Mouse (Mus musculus) midbrain, postnatal 0 days (tissue): ENCODE results near the gene Tbx19. TPM values are rescaled to one million over a fixed set of nuclear protein-coding genes. Genes with fewer than 3 reads are reported as not detected.
A peak's percentile ranks its signal among the peaks of the same experiment; 100 is the strongest.

Source experiments
- ATAC-seq: fragments of 200-750 bp; cut with Nextera tagmentation; 2 replicates; pipeline ENCODE4 v1.8.0; 2017; ENCODE audit warnings: moderate number of reproducible peaks, mild to moderate bottlenecking, moderate TSS enrichment, moderate library complexity; ENCODE audit not compliant: low FRiP score
- DNase-seq: peaks from one replicate; pipeline ENCODE4 v3.0.0-alpha.2; 2015; ENCODE audit warnings: low spot score
- H3K27ac ChIP-seq: fragments of 300-500 bp; sonication (generic); 2 replicates; pipeline ENCODE4 v1.5.1; 2014; ENCODE audit warnings: low read depth, mild to moderate bottlenecking, low read length, mixed read lengths
- H3K27me3 ChIP-seq: fragments of 300-500 bp; sonication (generic); 2 replicates; pipeline ENCODE4 v1.6.1; 2014; ENCODE audit warnings: low read length, control low read depth, mixed read lengths; ENCODE audit not compliant: insufficient read depth
- H3K36me3 ChIP-seq: fragments of 300-500 bp; sonication (generic); 2 replicates; pipeline ENCODE4 v1.6.1; 2014; ENCODE audit warnings: low read length, control low read depth, mixed read lengths; ENCODE audit not compliant: insufficient read depth
- H3K4me1 ChIP-seq: fragments of 300-500 bp; sonication (generic); 2 replicates; pipeline ENCODE4 v1.6.1; 2014; ENCODE audit warnings: mild to moderate bottlenecking, control low read depth, antibody characterized with exemption, low read length, mixed read lengths; ENCODE audit not compliant: insufficient read depth
- H3K4me2 ChIP-seq: fragments of 300-500 bp; sonication (generic); 2 replicates; pipeline ENCODE4 v1.6.1; 2014; ENCODE audit warnings: low read depth, mild to moderate bottlenecking, low read length, mixed read lengths; ENCODE audit not compliant: poor library complexity, severe bottlenecking
- H3K4me3 ChIP-seq: fragments of 300-500 bp; sonication (generic); 2 replicates; pipeline ENCODE4 v1.5.1; 2014; ENCODE audit warnings: low read depth, mild to moderate bottlenecking, low read length, moderate library complexity
- H3K9ac ChIP-seq: fragments of 300-500 bp; sonication (generic); replicated peaks from 2 replicates; pipeline ENCODE4 v1.6.1; 2014; ENCODE audit warnings: mild to moderate bottlenecking, low read length, moderate library complexity, mixed read lengths; ENCODE audit not compliant: poor library complexity, severe bottlenecking
- H3K9me3 ChIP-seq: fragments of 300-500 bp; sonication (generic); 2 replicates; pipeline ENCODE4 v1.6.1; 2016; ENCODE audit warnings: low read length, control low read depth
- CTCF ChIP-seq: IDR thresholded peaks from 2 replicates; pipeline ENCODE4 v1.5.1; 2016; ENCODE audit warnings: antibody characterized with exemption, mild to moderate bottlenecking
- WGBS: fragments of 180-500 bp; shearing (Covaris S2); extraction: QIAGEN DNeasy Blood & Tissue Kit; methylation state at CpG from one replicate; pipeline ENCODE4 v1.1.7; 2014; 5-methylcytosine and 5-hydroxymethylcytosine counted together
- polyA plus RNA-seq: library from polyadenylated mRNA; unstranded; fragments of >200 nt; fragmentation: Nextera tagmentation; extraction: Ambion mirVana; gene quantifications from 2 replicates; pipeline ENCODE4 v1.2.1, GENCODE M21; 2015
- total RNA-seq: library from RNA; depleted of rRNA; stranded (reverse); fragments of >200 nt; gene quantifications from 2 replicates; pipeline ENCODE4 v1.2.3, GENCODE M21; 2014

Tbx19 gene
- total and polyA plus RNA-seq, 2 experiments from 2014 or later: 0.26 TPM; not detected in 1

GRCm38 (mm10) chr1:165106011-165106385 lies 54.6 kb downstream of the Tbx19 start:
- Histone ChIP-seq H3K4me3 (no peak overlapping the region), H3K4me2 (no peak overlapping the region), H3K9me3 (no peaks in the 10 kb centered on the region), H3K9ac (no peak overlapping the region), H3K27me3 (no peaks in the 10 kb centered on the region), H3K27ac (0 out of 2 replicates have a peak overlapping the region, but pooled peaks have one; percentile 18), H3K36me3 (no peaks in the 10 kb centered on the region), H3K4me1 (no peaks in the 10 kb centered on the region)
- TF ChIP-seq CTCF: no peak
- ATAC-seq (no peak), DNase-seq (no peak)
- 36% methylated on average over 2 of the region's 2 CpGs for WGBS

DNA sequence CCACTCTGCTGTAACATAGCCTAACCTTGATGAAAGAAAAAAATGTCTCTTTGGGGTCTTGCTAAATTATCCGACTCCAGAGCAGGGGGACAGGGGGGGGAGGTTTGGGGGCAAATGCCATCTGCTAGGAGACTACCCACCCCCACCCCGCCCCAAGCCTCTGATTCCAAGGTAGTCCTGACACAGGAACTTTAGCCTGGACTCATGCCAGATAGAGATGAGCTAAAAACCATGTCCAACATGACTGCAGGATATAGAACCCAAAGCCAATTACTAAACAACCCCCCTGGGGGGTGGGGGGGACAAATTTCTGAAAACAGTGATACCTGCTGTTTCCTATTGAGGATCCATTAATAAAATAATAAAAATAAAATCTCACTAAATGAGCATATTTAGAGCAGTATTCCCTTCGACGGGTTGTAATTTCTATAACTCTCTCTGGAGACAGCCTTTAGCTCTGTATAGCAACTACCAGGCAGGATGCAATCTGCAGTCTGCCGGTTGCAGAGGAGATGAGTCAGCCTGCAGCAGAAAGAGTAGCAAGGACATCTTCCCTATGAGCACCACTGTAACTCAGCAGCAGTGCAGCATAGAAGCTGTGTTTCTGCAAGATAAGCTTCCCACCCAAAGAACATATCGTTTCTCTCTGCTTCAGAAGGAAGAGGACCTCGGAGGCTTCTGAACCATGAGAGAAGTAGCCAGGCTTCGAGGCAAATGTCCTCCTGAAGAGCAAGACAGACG lies 55.1 kb downstream of the Tbx19 start:
- H3K36me3 ChIP-seq: no peaks in the 10 kb centered on the region

DNA sequence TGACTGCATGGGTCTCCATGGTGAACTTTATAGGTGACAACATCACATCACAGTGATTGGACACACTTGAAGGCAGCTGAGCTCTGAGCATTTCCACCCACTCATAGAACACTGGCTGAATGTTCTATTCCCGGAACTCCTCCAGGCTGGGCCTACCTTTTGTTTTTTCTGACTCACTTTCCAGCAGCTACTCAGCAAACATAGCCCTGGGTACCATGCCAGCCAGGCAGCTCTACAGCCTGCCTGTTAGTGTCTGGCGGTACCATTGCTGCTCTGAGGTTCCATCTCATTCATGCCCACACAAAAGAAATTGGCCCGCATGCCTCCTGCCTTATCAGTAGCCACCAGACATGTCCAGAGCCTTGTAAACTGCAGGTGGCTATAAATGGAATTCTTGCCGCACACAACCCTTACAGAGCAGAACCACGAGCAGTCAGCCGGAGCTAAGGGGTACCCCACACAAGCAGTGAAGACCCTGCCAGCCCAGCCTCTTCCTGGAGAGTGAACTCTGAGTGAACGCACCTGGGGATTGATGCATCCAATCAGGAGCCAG lies 55.8 kb downstream of the Tbx19 start:
- TF ChIP-seq CTCF: no peak
- Histone ChIP-seq H3K4me1 (no peaks in the 10 kb centered on the region), H3K4me3 (no peak overlapping the region), H3K27me3 (no peaks in the 10 kb centered on the region), H3K27ac (no peak overlapping the region), H3K9me3 (no peaks in the 10 kb centered on the region), H3K9ac (no peak overlapping the region), H3K36me3 (no peaks in the 10 kb centered on the region), H3K4me2 (no peak overlapping the region)
- DNase-seq: no peak
- 49% methylated on average over 7 of the region's 7 CpGs for WGBS
- peak; percentile 43; the same call in 1 of the 2 replicates for ATAC-seq

More for the DNA sequence above, 55.1 kb downstream of the Tbx19 start:
- Histone ChIP-seq H3K4me1 (no peaks in the 10 kb centered on the region), H3K27me3 (no peaks in the 10 kb centered on the region), H3K4me3 (no peak overlapping the region), H3K27ac (0 out of 2 replicates have a peak overlapping the region, but pooled peaks have one; percentile 18), H3K9me3 (no peaks in the 10 kb centered on the region), H3K9ac (no peak overlapping the region), H3K4me2 (no peak overlapping the region)
- ATAC-seq: peak; percentile 56; the same call in 1 of the 2 replicates
- no peak for DNase-seq
- 56% methylated on average over 9 of the region's 9 CpGs for WGBS
- no peak for TF ChIP-seq CTCF

DNA sequence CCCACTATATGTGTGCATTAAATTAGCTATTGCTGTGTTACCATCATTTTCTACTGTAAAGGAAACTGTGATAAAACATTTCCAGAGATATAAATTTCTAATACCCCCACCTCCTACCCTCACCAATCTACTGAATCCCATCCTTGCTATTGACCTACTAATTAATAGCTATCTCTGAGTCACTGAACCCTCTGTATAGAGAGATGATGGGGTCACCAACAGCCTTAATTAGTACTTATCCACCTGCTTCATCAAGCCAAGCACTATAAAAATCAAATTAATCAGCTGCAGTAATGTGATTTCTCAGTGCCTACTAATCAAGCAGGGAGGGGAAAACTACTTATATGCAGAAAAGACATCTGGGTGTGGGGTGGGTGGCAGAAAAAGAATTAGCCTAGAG lies 61.0 kb downstream of the Tbx19 start:
- Histone ChIP-seq H3K36me3 (no peaks in the 10 kb centered on the region), H3K27ac (no peak overlapping the region), H3K4me3 (no peak overlapping the region), H3K4me1 (no peaks in the 10 kb centered on the region), H3K4me2 (no peak overlapping the region), H3K9ac (no peak overlapping the region), H3K27me3 (no peaks in the 10 kb centered on the region), H3K9me3 (no peaks in the 10 kb centered on the region)
- DNase-seq (no peak), ATAC-seq (no peak)
- TF ChIP-seq CTCF: no peak

GRCm38 (mm10) chr1:165094871-165095270 lies 65.7 kb downstream of the Tbx19 start:
- H3K4me2 ChIP-seq: no peak overlapping the region
- H3K9ac ChIP-seq: no peak overlapping the region
- ATAC-seq (no peak), DNase-seq (no peak)
- no peak overlapping the region for H3K27ac ChIP-seq
- no peaks in the 10 kb centered on the region for H3K36me3 ChIP-seq
- no peak overlapping the region for H3K4me3 ChIP-seq
- no peak for TF ChIP-seq CTCF
- 18% methylated on average over 7 of the region's 7 CpGs for WGBS
- no peaks in the 10 kb centered on the region for H3K27me3 ChIP-seq
- no peaks in the 10 kb centered on the region for H3K9me3 ChIP-seq
- H3K4me1 ChIP-seq: 0 out of 2 replicates have a peak, but pooled peaks cover 4% of the 10 kb centered on the region

- ATAC-seq (peak; percentile 94), DNase-seq (peak; percentile 82)
- H3K4me2 ChIP-seq: peak overlapping the region; percentile 48
- no peak overlapping the region for H3K9ac ChIP-seq
- H3K27me3 ChIP-seq: no peaks in the 10 kb centered on the region
- no peaks in the 10 kb centered on the region for H3K36me3 ChIP-seq
- H3K4me1 ChIP-seq: 0 out of 2 replicates have a peak, but pooled peaks cover 4% of the 10 kb centered on the region
- peak overlapping the region; percentile 19; the same call in 1 of the 2 replicates for H3K4me3 ChIP-seq
- no peak for TF ChIP-seq CTCF
- H3K27ac ChIP-seq: peak overlapping the region; percentile 65
- 7% methylated on average over 15 of the region's 15 CpGs for WGBS
- no peaks in the 10 kb centered on the region for H3K9me3 ChIP-seq
Measured at GRCm38 (mm10) chr1:165091721-165092120, 68.9 kb downstream of the Tbx19 start.
